Mouse (Mus musculus) duodenum, adult 2 months (tissue): Measurements from ENCODE around the gene Il21r. TPM values are rescaled to one million over a fixed set of nuclear protein-coding genes. Genes with fewer than 3 reads are reported as not detected.

Source experiments
- polyA plus RNA-seq: library from polyadenylated mRNA; depleted of rRNA; stranded (reverse); fragments of >200 nt; gene quantifications from 2 replicates; pipeline ENCODE4 v1.2.3, GENCODE M21; 2012; ENCODE audit warnings: low replicate concordance; rRNA removed

Gene Il21r
- polyA plus RNA-seq = 1.4 and 8.6 TPM in 2 replicates

GRCm38 (mm10) chr7:125603185-125603631, at the start of gene Il21r:
TSS of gene Il21r (plus strand) at chr7:125603429.

Other genes with a start within 250 kb of the Il21r start
- gene Kdm8, start 158.8 kb upstream of the Il21r start, polyA plus RNA-seq = 2.5 and 3.3 TPM in 2 replicates
- gene Nsmce1, start 111.8 kb upstream of the Il21r start, polyA plus RNA-seq = 19.0 and 29.9 TPM in 2 replicates
- 27.0 and 38.7 TPM in 2 replicates for gene Il4ra, start 51.3 kb upstream of the Il21r start, polyA plus RNA-seq
- gene Gtf3c1, start 104.4 kb downstream of the Il21r start, polyA plus RNA-seq = 47.9 and 60.3 TPM in 2 replicates
- 11.0 and 12.5 TPM in 2 replicates for gene D430042O09Rik, start 104.5 kb downstream of the Il21r start, polyA plus RNA-seq